ENCODE assay signal across 19 mouse cellular contexts in the genomic region with DNA sequence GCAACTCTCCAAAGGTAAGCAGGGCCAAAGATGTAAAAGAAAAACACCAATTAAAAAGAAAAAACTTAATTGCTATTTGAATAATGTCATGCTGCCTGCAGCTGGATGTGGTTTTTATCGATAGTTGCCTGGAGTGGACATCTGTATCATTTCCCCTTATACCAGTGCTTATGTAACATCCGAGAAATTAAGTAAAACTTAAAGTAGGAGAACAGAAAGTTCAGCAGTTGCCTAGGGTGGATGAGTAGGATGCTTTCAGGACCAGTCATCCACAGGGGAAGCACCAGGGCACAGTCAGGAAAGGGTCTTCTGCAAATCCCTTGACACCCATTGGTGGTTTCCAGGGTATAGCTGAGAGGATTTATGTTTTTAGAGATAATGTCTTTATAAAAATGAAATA.
DNase-seq lines count a peak whose midpoint lies in the region; ATAC-seq and TF ChIP-seq lines count a peak whose summit lies in the region.
"Had no signal": no experiment of that assay in that cellular context is flagged by ENCODE, and none has a peak within 500 bp of the region (broad histone marks: within the 10 kb centered on the region; RNA-seq: fewer than 3 reads in every experiment).

No protein-coding gene starts in this region.

- no peak overlapping the region for H3K4me3 ChIP-seq in lung, adult 2 months (replicated peaks; ENCODE audit: extremely low read depth, low read depth, low read length)
- H3K4me3 ChIP-seq: embryonic facial prominence, embryonic 10.5 days; embryonic facial prominence, embryonic 12.5 days; forebrain, embryonic 13.5 days had no signal

- peak; percentile 3 for DNase-seq in lung, postnatal 36 days
- no peak for DNase-seq in lung, adult 2 months
- DNase-seq in urinary bladder, postnatal 36 days (ENCODE audit: low spot score in 2 of 2): no peak
- no peak for DNase-seq in frontal cortex, adult 2 months (ENCODE audit: extremely low spot score in 1 of 2, low spot score in 1 of 2)
- DNase-seq: adrenal gland, adult 2 months; adrenal gland, postnatal 10 days; adrenal gland, postnatal 25 days; cerebellum, adult 11 months; cerebellum, adult 18-20 months; cerebellum, adult 8-10 months; cerebellum, adult 9-11 months; cerebellum, postnatal 14 days; cerebellum, postnatal 36 days had no signal

- TF ChIP-seq POLR2A in lung, adult 2 months (IDR thresholded peaks at IDR 0.05; ENCODE audit: borderline replicate concordance, extremely low read depth, low read depth, low read length): no peak

- no peaks in the 10 kb centered on the region for H3K4me1 ChIP-seq in lung, adult 2 months (ENCODE audit: control insufficient read depth, insufficient read depth, low read length)
- H3K4me1 ChIP-seq: embryonic facial prominence, embryonic 12.5 days; forebrain, embryonic 13.5 days had no signal

- peak; percentile 96 for ATAC-seq in granulocyte monocyte progenitor cell, adult 5-6 weeks (replicated peaks; ENCODE audit: poor library complexity, severe bottlenecking)
- peak; percentile 56 for ATAC-seq in megakaryocyte progenitor cell, adult 5-6 weeks (replicated peaks; ENCODE audit: poor library complexity)
- ATAC-seq: forebrain, embryonic 13.5 days; forebrain, embryonic 16.5 days had no signal

- WGBS in lung, adult 2 months: 77% methylated on average over 2 of the region's 2 CpGs

- TF ChIP-seq CTCF in lung, adult 2 months (IDR thresholded peaks at IDR 0.05; ENCODE audit: insufficient read depth, low read length): no peak
